Mouse (Mus musculus) midbrain, embryonic 14.5 days (tissue): Measurements from ENCODE around the gene Zbtb38. TPM values are rescaled to one million over a fixed set of nuclear protein-coding genes. Genes with fewer than 3 reads are reported as not detected.
"Not testable (repeated sequence)": the region's sequence is repeated elsewhere in the genome, so short reads cannot be mapped to it uniquely, and the experiment has no call there.

Source experiments
- ATAC-seq: fragments of 200-750 bp; cut with Nextera tagmentation; 2 replicates; pipeline ENCODE4 v1.8.0; 2017; ENCODE audit warnings: moderate number of reproducible peaks, moderate library complexity; ENCODE audit not compliant: low FRiP score, low TSS enrichment
- DNase-seq: peaks from one replicate; pipeline ENCODE4 v3.0.0-alpha.2; 2015
- H3K27ac ChIP-seq: fragments of 300-500 bp; sonication (generic); replicated peaks from 2 replicates; pipeline ENCODE4 v1.5.1; 2014; ENCODE audit warnings: mild to moderate bottlenecking, low read depth, low read length, moderate library complexity
- H3K27me3 ChIP-seq: fragments of 300-500 bp; sonication (generic); 2 replicates; pipeline ENCODE4 v1.6.1; 2014; ENCODE audit warnings: low read length, control low read depth, mixed read lengths; ENCODE audit not compliant: control insufficient read depth, insufficient read depth
- H3K36me3 ChIP-seq: fragments of 300-500 bp; sonication (generic); 2 replicates; pipeline ENCODE4 v1.6.1; 2014; ENCODE audit warnings: low read length, control low read depth; ENCODE audit not compliant: control insufficient read depth, insufficient read depth
- H3K4me1 ChIP-seq: fragments of 300-500 bp; sonication (generic); 2 replicates; pipeline ENCODE4 v1.6.1; 2014; ENCODE audit warnings: mild to moderate bottlenecking, antibody characterized with exemption, low read length, control low read depth; ENCODE audit not compliant: control insufficient read depth, insufficient read depth
- H3K4me2 ChIP-seq: fragments of 300-500 bp; sonication (generic); 2 replicates; pipeline ENCODE4 v1.6.1; 2014; ENCODE audit warnings: mild to moderate bottlenecking, low read length, moderate library complexity
- H3K4me3 ChIP-seq: fragments of 300-500 bp; sonication (generic); replicated peaks from 2 replicates; pipeline ENCODE4 v1.5.1; 2014; ENCODE audit warnings: low read depth, low read length
- H3K9ac ChIP-seq: fragments of 300-500 bp; sonication (generic); replicated peaks from 2 replicates; pipeline ENCODE4 v1.6.1; 2014; ENCODE audit warnings: mild to moderate bottlenecking, low read length, moderate library complexity
- H3K9me3 ChIP-seq: fragments of 300-500 bp; sonication (generic); 2 replicates; pipeline ENCODE4 v1.6.1; 2016; ENCODE audit warnings: low read length, control low read depth, mixed read lengths; ENCODE audit not compliant: control insufficient read depth
- WGBS: fragments of 180-500 bp; shearing (Covaris S2); extraction: QIAGEN DNeasy Blood & Tissue Kit; methylation state at CpG from one replicate; pipeline ENCODE4 v1.1.7; 2014; 5-methylcytosine and 5-hydroxymethylcytosine counted together
- polyA plus RNA-seq: library from polyadenylated mRNA; unstranded; fragments of >200 nt; fragmentation: Nextera tagmentation; extraction: Ambion mirVana; gene quantifications from 2 replicates; pipeline ENCODE4 v1.2.1, GENCODE M21; 2014

Zbtb38 gene
- polyA plus RNA-seq, 1 experiment from 2014 or later: 55.1 TPM

GRCm38 (mm10) chr9:96659801-96660200 lies 92.8 kb downstream of the Zbtb38 start:
- H3K27me3 ChIP-seq: no peaks in the 10 kb centered on the region
- ATAC-seq (no peak), DNase-seq (no peak)
- no peaks in the 10 kb centered on the region for H3K36me3 ChIP-seq
- no peak overlapping the region for H3K9ac ChIP-seq
- no peak overlapping the region for H3K4me3 ChIP-seq
- H3K4me1 ChIP-seq: no peaks in the 10 kb centered on the region
- H3K4me2 ChIP-seq: no peak overlapping the region
- 72% methylated on average over 2 of the region's 2 CpGs for WGBS
- H3K9me3 ChIP-seq: no peaks in the 10 kb centered on the region
- H3K27ac ChIP-seq: no peak overlapping the region

- H3K4me2 ChIP-seq: no peak overlapping the region
- no peak for ATAC-seq
- H3K4me1 ChIP-seq: no peaks in the 10 kb centered on the region
- 82% methylated on average over 4 of the region's 4 CpGs for WGBS
- H3K27ac ChIP-seq: no peak overlapping the region
- no peaks in the 10 kb centered on the region for H3K36me3 ChIP-seq
- no peaks in the 10 kb centered on the region for H3K27me3 ChIP-seq
- no peak for DNase-seq
- H3K9me3 ChIP-seq: no peaks in the 10 kb centered on the region
- no peak overlapping the region for H3K4me3 ChIP-seq
- no peak overlapping the region for H3K9ac ChIP-seq
Measured at GRCm38 (mm10) chr9:96653538-96653937, 99.1 kb downstream of the Zbtb38 start.

- Histone ChIP-seq H3K4me3 (no peak overlapping the region), H3K36me3 (no peaks in the 10 kb centered on the region), H3K4me1 (no peaks in the 10 kb centered on the region), H3K9me3 (no peaks in the 10 kb centered on the region), H3K9ac (no peak overlapping the region), H3K4me2 (no peak overlapping the region), H3K27me3 (no peaks in the 10 kb centered on the region), H3K27ac (no peak overlapping the region)
- WGBS: 62% methylated on average over 6 of the region's 6 CpGs
- no peak for ATAC-seq
- peak; percentile 40 for DNase-seq
Measured at GRCm38 (mm10) chr9:96652763-96653162, 99.9 kb downstream of the Zbtb38 start.

- Histone ChIP-seq H3K4me3 (no peak overlapping the region), H3K9ac (no peak overlapping the region), H3K27me3 (no peaks in the 10 kb centered on the region), H3K9me3 (no peaks in the 10 kb centered on the region), H3K27ac (no peak overlapping the region), H3K4me2 (no peak overlapping the region), H3K36me3 (no peaks in the 10 kb centered on the region), H3K4me1 (no peaks in the 10 kb centered on the region)
- DNase-seq (no peak), ATAC-seq (no peak)
- WGBS: 90% methylated on average over 7 of the region's 7 CpGs
Measured at GRCm38 (mm10) chr9:96650807-96651206, 101.8 kb downstream of the Zbtb38 start.

GRCm38 (mm10) chr9:96649924-96650323 lies 102.7 kb downstream of the Zbtb38 start:
- no peaks in the 10 kb centered on the region for H3K27me3 ChIP-seq
- no peaks in the 10 kb centered on the region for H3K9me3 ChIP-seq
- 72% methylated on average over 9 of the region's 9 CpGs for WGBS
- ATAC-seq (no peak), DNase-seq (no peak)
- H3K9ac ChIP-seq: no peak overlapping the region
- no peaks in the 10 kb centered on the region for H3K36me3 ChIP-seq
- H3K4me1 ChIP-seq: no peaks in the 10 kb centered on the region
- no peak overlapping the region for H3K4me2 ChIP-seq
- no peak overlapping the region for H3K4me3 ChIP-seq
- no peak overlapping the region for H3K27ac ChIP-seq

GRCm38 (mm10) chr9:96649362-96649761 lies 103.3 kb downstream of the Zbtb38 start:
- ATAC-seq: no peak

GRCm38 (mm10) chr9:96646668-96647295 lies 105.8 kb downstream of the Zbtb38 start:
- H3K36me3 ChIP-seq: no peaks in the 10 kb centered on the region
- no peak overlapping the region for H3K4me3 ChIP-seq
- H3K27me3 ChIP-seq: no peaks in the 10 kb centered on the region
- no peaks in the 10 kb centered on the region; the same call in 1 of the 2 replicates for H3K9me3 ChIP-seq
- H3K4me2 ChIP-seq: no peak overlapping the region
- no peak overlapping the region for H3K27ac ChIP-seq
- no peak overlapping the region for H3K9ac ChIP-seq
- DNase-seq: no peak
- no peaks in the 10 kb centered on the region for H3K4me1 ChIP-seq
- no peak for ATAC-seq
- WGBS: 70% methylated on average over 2 of the region's 2 CpGs

More at GRCm38 (mm10) chr9:96649362-96649761, 103.3 kb downstream of the Zbtb38 start:
- no peaks in the 10 kb centered on the region for H3K36me3 ChIP-seq
- H3K9me3 ChIP-seq: no peaks in the 10 kb centered on the region
- H3K4me1 ChIP-seq: no peaks in the 10 kb centered on the region
- no peak overlapping the region for H3K4me2 ChIP-seq
- H3K9ac ChIP-seq: no peak overlapping the region
- H3K27me3 ChIP-seq: no peaks in the 10 kb centered on the region
- no peak for DNase-seq
- H3K27ac ChIP-seq: no peak overlapping the region
- no peak overlapping the region for H3K4me3 ChIP-seq
- 93% methylated on average over 4 of the region's 4 CpGs for WGBS

GRCm38 (mm10) chr9:96644840-96645239 lies 107.8 kb downstream of the Zbtb38 start:
- no peaks in the 10 kb centered on the region for H3K4me1 ChIP-seq
- WGBS: 93% methylated on average over 2 of the region's 2 CpGs
- H3K27ac ChIP-seq: no peak overlapping the region
- no peak for ATAC-seq
- no peaks in the 10 kb centered on the region; the same call in 1 of the 2 replicates for H3K9me3 ChIP-seq
- no peak for DNase-seq
- H3K9ac ChIP-seq: no peak overlapping the region
- H3K4me3 ChIP-seq: no peak overlapping the region
- no peaks in the 10 kb centered on the region for H3K27me3 ChIP-seq
- no peaks in the 10 kb centered on the region for H3K36me3 ChIP-seq
- H3K4me2 ChIP-seq: no peak overlapping the region

GRCm38 (mm10) chr9:96644002-96644401 lies 108.6 kb downstream of the Zbtb38 start:
- DNase-seq, H3K27me3 ChIP-seq, H3K36me3 ChIP-seq, H3K27ac ChIP-seq, H3K9ac ChIP-seq, ATAC-seq, H3K4me2 ChIP-seq, H3K4me3 ChIP-seq, H3K9me3 ChIP-seq, H3K4me1 ChIP-seq: not testable (repeated sequence)
- 93% methylated on average over 3 of the region's 3 CpGs for WGBS
